Mouse (Mus musculus) heart, postnatal 0 days (tissue): ENCODE measurements around the gene Rom1. TPM values are rescaled to one million over a fixed set of nuclear protein-coding genes. Genes with fewer than 3 reads are reported as not detected.
A peak's percentile ranks its signal among the peaks of the same experiment; 100 is the strongest.
"Not testable (repeated sequence)": the region's sequence is repeated elsewhere in the genome, so short reads cannot be mapped to it uniquely, and the experiment has no call there.

Source experiments
- ATAC-seq: fragments of 200-750 bp; cut with Nextera tagmentation; 2 replicates; pipeline ENCODE4 v1.8.0; 2017; ENCODE audit warnings: low read depth, moderate number of reproducible peaks, moderate library complexity; ENCODE audit not compliant: insufficient read depth
- DNase-seq: peaks from one replicate; pipeline ENCODE4 v3.0.0-alpha.2; 2016; ENCODE audit warnings: low spot score
- H3K27ac ChIP-seq: fragments of 300-500 bp; sonication (generic); 2 replicates; pipeline ENCODE4 v1.5.1; 2014; ENCODE audit warnings: low read depth, mild to moderate bottlenecking
- H3K27me3 ChIP-seq: fragments of 300-500 bp; sonication (generic); 2 replicates; pipeline ENCODE4 v1.6.1; 2014; ENCODE audit warnings: low read length, mixed read lengths; ENCODE audit not compliant: control insufficient read depth, insufficient read depth
- H3K36me3 ChIP-seq: fragments of 300-500 bp; sonication (generic); replicated peaks from 2 replicates; pipeline ENCODE4 v1.6.1; 2014; ENCODE audit warnings: low read length, mixed read lengths; ENCODE audit not compliant: control insufficient read depth, insufficient read depth
- H3K4me1 ChIP-seq: fragments of 300-500 bp; sonication (generic); 2 replicates; pipeline ENCODE4 v1.6.1; 2014; ENCODE audit warnings: antibody characterized with exemption; ENCODE audit not compliant: control insufficient read depth, insufficient read depth
- H3K4me2 ChIP-seq: fragments of 300-500 bp; sonication (generic); 2 replicates; pipeline ENCODE4 v1.6.1; 2014; ENCODE audit warnings: low read depth, mild to moderate bottlenecking, low read length, moderate library complexity
- H3K4me3 ChIP-seq: fragments of 300-500 bp; sonication (generic); 2 replicates; pipeline ENCODE4 v1.5.1; 2014; ENCODE audit warnings: low read depth, low read length
- H3K9ac ChIP-seq: fragments of 300-500 bp; sonication (generic); replicated peaks from 2 replicates; pipeline ENCODE4 v1.6.1; 2014; ENCODE audit warnings: low read depth, low read length, mixed read lengths
- H3K9me3 ChIP-seq: fragments of 300-500 bp; sonication (generic); replicated peaks from 2 replicates; pipeline ENCODE4 v1.6.1; 2016; ENCODE audit warnings: low read length; ENCODE audit not compliant: control insufficient read depth
- CTCF ChIP-seq: IDR thresholded peaks from 2 replicates; pipeline ENCODE4 v1.5.1; 2016; ENCODE audit warnings: antibody characterized with exemption, control low read depth, low read depth
- EP300 ChIP-seq: IDR thresholded peaks from 2 replicates; pipeline ENCODE4 v1.6.1; 2016; ENCODE audit warnings: antibody characterized with exemption, low read depth
- WGBS: fragments of 180-500 bp; shearing (Covaris S2); extraction: QIAGEN DNeasy Blood & Tissue Kit; methylation state at CpG from one replicate; pipeline ENCODE4 v1.1.7; 2014; 5-methylcytosine and 5-hydroxymethylcytosine counted together
- polyA plus RNA-seq: library from polyadenylated mRNA; unstranded; fragments of >200 nt; fragmentation: Nextera tagmentation; extraction: Ambion mirVana; gene quantifications from 2 replicates; pipeline ENCODE4 v1.2.1, GENCODE M21; 2015
- total RNA-seq: library from RNA; depleted of rRNA; stranded (reverse); fragments of >200 nt; gene quantifications from 2 replicates; pipeline ENCODE4 v1.2.3, GENCODE M21; 2014; ENCODE audit warnings: low replicate concordance

Gene Rom1
- total and polyA plus RNA-seq, 2 experiments from 2014 or later, result 3.2 to 10.2 TPM

DNA sequence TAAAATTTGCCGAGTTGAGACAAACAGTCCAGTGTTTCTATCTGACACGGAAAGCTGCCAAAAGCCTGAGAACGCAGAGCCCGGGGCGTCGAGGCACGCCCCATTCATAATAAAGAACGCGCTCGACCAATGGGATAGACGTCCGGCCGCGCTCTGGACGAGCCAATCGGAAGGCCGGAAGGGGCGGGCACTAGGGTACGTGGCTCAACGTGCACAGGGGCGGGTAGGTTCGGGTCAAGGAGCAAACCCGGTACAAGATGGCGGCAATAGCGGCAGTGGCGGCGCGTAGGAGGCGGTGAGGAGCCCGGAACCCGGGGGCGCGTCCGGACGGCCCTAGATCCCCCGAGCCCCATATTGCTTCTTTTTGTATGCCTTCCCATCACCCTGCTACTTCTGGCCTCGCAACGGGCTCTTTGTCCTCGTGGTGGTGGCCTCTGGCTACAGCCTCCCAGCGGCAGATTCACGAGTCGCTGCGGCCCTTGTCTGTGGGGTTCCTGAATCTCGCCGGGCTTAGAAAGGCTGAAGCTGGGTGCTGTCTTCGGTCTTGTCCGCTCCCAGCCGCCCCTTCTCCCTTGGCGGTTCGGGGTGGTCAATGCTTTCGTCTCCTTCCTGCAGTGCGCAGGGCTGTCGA, 31.2 kb downstream of the Rom1 start, which contains the start of gene Ganab:
Gene Ganab, plus strand, starts transcription at position 207 of the 631 bp plus-strand sequence.
- TF ChIP-seq CTCF (0 out of 2 replicates have a peak, but pooled peaks have one; percentile 10), EP300 (no peak)
- Histone ChIP-seq H3K27ac (peak within 1 kb of the TSS; percentile 91), H3K4me3 (peak within 1 kb of the TSS; percentile 89), H3K4me1 (peaks cover 16% of the 10 kb centered on the region), H3K9me3 (no peaks in the 10 kb centered on the region), H3K36me3 (peaks cover 21% of the 10 kb centered on the region), H3K4me2 (peak within 1 kb of the TSS; percentile 82), H3K9ac (peak within 1 kb of the TSS; percentile 93), H3K27me3 (no peaks in the 10 kb centered on the region)
- ATAC-seq (peak; percentile 99), DNase-seq (peak; percentile 97)
- under 1% methylated on average over 53 of the region's 53 CpGs for WGBS

DNA sequence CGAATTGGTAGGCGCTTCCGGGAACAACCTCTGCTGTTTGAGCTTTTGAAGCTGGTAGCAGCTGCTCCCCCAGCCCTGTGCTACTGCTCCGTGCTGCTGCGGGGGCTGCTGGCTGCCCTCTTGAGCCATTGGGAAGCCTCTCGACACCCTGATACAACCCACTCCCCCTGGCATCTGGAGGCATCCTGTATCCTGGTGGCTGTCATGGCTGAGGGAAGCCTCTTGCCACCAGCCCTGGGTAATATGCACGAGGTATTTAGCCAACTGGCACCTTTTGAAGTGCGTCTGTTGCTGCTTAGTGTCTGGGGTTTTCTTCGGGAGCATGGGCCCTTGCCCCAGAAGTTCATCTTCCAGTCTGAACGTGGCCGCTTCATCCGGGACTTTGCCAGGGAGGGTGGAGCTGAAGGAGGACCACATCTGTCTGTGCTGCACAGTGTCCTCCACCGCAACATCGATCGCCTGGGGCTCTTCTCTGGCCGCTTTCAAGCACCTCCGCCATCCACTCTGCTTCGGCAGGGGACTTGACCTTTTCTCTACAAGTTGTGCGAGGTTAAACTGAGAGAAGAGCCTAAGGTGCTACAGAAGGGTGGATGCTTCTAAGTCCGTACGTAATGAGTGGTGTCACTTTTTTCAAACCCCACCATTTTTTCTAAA, 31.8 kb downstream of the Rom1 start:
- not testable (repeated sequence) for H3K27me3 ChIP-seq, H3K9me3 ChIP-seq, DNase-seq
- Histone ChIP-seq H3K27ac (peak overlapping the region; percentile 87), H3K4me3 (peak overlapping the region; percentile 89), H3K9ac (peak overlapping the region; percentile 52), H3K4me1 (peaks cover 16% of the 10 kb centered on the region), H3K4me2 (peak overlapping the region; percentile 82), H3K36me3 (peaks cover 15% of the 10 kb centered on the region)
- ATAC-seq, result peak; percentile 33
- WGBS, result 24% methylated on average over 21 of the region's 21 CpGs

DNA sequence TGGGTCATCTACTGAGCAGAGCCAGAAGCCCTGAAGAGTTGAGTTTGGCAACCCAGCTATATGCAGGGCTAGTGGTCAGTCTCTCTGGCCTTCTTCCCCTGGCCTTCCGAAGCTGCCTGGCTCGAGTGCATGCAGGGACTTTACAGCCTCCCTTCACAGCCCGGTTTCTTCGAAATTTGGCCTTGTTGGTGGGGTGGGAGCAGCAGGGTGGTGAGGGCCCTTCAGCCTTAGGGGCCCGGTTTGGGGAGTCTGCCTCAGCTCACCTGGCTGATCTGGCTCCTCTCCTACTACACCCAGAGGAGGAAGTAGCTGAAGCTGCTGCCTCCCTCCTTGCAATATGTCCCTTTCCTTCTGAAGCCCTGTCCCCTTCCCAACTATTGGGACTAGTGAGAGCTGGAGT, 32.9 kb downstream of the Rom1 start:
- peaks cover 11% of the 10 kb centered on the region for H3K36me3 ChIP-seq
- ATAC-seq, H3K9me3 ChIP-seq, H3K4me3 ChIP-seq, H3K4me2 ChIP-seq, H3K27ac ChIP-seq, DNase-seq, H3K27me3 ChIP-seq, H3K9ac ChIP-seq: not testable (repeated sequence)
- peaks cover 16% of the 10 kb centered on the region for H3K4me1 ChIP-seq
- 90% methylated on average over 5 of the region's 5 CpGs for WGBS

DNA sequence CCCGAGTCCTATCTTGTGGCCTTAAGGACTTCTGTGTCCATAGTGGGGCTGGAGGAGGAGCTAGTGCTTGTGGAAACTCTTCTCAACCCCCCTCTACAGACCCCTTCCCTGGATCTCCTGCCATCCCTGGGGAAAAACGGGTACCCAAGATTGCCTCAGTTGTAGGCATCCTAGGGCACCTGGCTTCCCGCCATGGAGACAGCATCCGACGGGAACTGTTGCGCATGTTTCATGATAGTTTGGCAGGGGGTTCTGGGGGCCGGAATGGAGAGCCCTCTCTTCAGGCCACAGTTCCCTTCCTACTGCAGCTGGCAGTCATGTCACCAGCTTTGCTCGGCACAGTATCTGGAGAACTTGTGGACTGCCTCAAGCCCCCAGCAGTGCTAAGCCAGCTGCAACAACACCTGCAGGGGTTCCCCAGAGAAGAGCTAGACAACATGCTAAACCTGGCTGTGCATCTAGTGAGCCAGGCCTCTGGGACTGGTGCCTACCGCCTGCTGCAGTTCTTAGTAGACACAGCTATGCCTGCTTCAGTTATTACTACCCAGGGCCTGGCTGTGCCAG, 33.7 kb downstream of the Rom1 start:
- DNase-seq (no peak), ATAC-seq (no peak)
- H3K4me1 ChIP-seq, result peaks cover 16% of the 10 kb centered on the region
- H3K9ac ChIP-seq, result no peak overlapping the region
- H3K9me3 ChIP-seq, result no peaks in the 10 kb centered on the region
- 87% methylated on average over 9 of the region's 9 CpGs for WGBS
- no peak overlapping the region for H3K4me3 ChIP-seq
- peaks cover 11% of the 10 kb centered on the region for H3K36me3 ChIP-seq
- no peak overlapping the region for H3K4me2 ChIP-seq
- H3K27me3 ChIP-seq, result no peaks in the 10 kb centered on the region
- TF ChIP-seq EP300 (no peak), CTCF (no peak)
- H3K27ac ChIP-seq, result no peak overlapping the region

DNA sequence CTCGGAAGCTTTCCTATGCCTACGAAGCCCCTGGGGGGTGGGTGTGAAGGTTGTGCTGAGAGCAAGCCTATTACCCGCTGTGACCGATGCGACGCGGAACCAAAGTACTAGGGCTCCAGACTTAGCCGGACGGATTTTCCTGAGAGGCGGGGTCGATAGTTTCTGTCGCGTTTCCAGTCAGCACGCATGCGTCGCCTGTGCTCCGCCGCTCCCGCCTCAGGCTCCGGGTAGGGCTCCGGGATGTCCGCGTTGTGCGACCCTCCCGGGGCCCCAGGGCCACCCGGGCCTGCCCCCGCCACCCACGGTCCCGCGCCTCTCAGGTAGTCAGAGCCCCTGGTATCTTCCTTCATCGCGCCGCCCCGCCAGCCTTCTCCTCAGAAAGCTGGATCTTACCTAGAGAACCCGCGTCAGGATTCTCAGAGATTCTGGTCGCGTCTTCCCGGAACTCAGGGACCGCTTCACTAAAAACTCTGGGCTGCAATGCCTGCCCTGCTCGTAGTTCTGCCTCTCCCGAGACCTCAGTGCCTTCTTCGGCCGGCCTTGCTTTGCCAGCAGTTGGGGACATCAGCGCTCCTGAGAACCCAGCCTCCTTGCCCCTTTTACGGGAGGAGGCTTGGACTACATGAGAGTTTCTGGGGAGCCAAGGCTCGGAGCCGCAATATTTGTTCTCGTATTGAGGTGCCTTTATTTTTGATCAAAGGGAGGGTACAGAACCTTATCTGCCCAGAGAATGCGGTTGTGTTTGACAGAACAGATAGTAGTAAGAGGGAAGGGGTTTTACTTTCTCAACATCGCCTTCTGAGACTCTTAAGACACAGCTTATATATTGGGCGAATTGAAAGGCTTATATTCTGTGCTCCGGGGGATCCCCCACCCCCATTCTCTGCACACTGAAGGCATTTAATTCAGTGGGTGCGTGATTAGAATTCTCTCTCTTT, 36.1 kb downstream of the Rom1 start, which contains the start of gene Ints5:
Gene Ints5, plus strand, starts transcription at position 177 of the 938 bp plus-strand sequence.
- peak within 1 kb of the TSS; percentile 88 for H3K9ac ChIP-seq
- H3K9me3 ChIP-seq, result no peaks in the 10 kb centered on the region
- H3K27me3 ChIP-seq, result no peaks in the 10 kb centered on the region
- TF ChIP-seq EP300, result no peak
- ATAC-seq, result peak; percentile 53
- peaks cover 6% of the 10 kb centered on the region; the same call in 1 of the 2 replicates for H3K4me1 ChIP-seq
- 2% methylated on average over 54 of the region's 54 CpGs for WGBS
- H3K4me3 ChIP-seq, result peak within 1 kb of the TSS; percentile 69
- H3K27ac ChIP-seq, result peak within 1 kb of the TSS; percentile 75
- H3K4me2 ChIP-seq, result peak within 1 kb of the TSS; percentile 76
- H3K36me3 ChIP-seq, result peaks cover 11% of the 10 kb centered on the region
- peak; percentile 76 for DNase-seq
